8 mouse cellular contexts compared by ENCODE assay signal in the genomic region with DNA sequence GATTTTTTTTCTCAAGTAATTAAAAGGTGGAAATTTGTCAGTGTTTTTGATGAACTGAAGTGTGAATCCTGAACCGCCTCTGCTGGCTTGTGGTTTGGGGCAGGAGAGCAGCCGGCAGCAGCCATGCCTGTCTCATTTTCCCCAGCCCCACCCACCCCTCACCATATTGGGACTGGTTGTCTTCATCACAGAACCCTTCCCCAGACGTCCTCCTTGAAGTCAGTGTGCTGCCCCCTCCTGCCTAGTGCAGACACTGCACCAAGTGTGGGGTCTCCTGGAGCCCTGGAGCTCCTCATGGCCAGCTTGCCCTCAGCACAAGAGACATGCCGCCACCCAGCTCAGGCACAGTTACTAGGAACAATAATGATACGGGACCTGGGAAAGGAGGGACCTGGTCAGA. TPM values are rescaled to one million over a fixed set of nuclear protein-coding genes. Genes with fewer than 3 reads are reported as not detected.
DNase-seq lines count a peak whose midpoint lies in the region; ATAC-seq and TF ChIP-seq lines count a peak whose summit lies in the region.

No protein-coding gene starts in this region.

- H3K4me1 ChIP-seq in hindbrain, postnatal 0 days (ENCODE audit: insufficient read depth, low read length) = no peaks in the 10 kb centered on the region
- H3K4me1 ChIP-seq in hindbrain, embryonic 16.5 days (ENCODE audit: control insufficient read depth, insufficient read depth, low read depth, low read length) = no peaks in the 10 kb centered on the region
- peaks cover 0 to 2% of the 10 kb centered on the region in 2 experiments; a peak in 1 of 4 replicates for H3K4me1 ChIP-seq in ES-E14 (ENCODE audit: control insufficient read depth in 2 of 2, insufficient read depth in 2 of 2, low read length in 2 of 2, poor library complexity in 1 of 2)
- H3K4me1 ChIP-seq in liver, adult 2 months (ENCODE audit: control insufficient read depth, insufficient read depth, low read length) = peaks cover 7% of the 10 kb centered on the region; the same call in 1 of the 2 replicates

- peaks cover 22% of the 10 kb centered on the region; the same call in 1 of the 2 replicates for H3K79me2 ChIP-seq in liver, adult 2 months (ENCODE audit: control insufficient read depth, insufficient read depth, low read length)

- no peaks in the 10 kb centered on the region for H3K36me3 ChIP-seq in hindbrain, postnatal 0 days (ENCODE audit: insufficient read depth, low read length)
- H3K36me3 ChIP-seq in hindbrain, embryonic 16.5 days (ENCODE audit: control insufficient read depth, insufficient read depth, low read length) = no peaks in the 10 kb centered on the region
- no peaks in the 10 kb centered on the region for H3K36me3 ChIP-seq in ES-E14 (ENCODE audit: control insufficient read depth, insufficient read depth, low read length, poor library complexity, severe bottlenecking)
- no peaks in the 10 kb centered on the region for H3K36me3 ChIP-seq in liver, adult 2 months (ENCODE audit: control insufficient read depth, insufficient read depth, low read length)

- no peak for TF ChIP-seq POLR2A in liver, adult 2 months (IDR thresholded peaks at IDR 0.05; ENCODE audit: extremely low read depth, insufficient read depth, low read length)

- H3K9me3 ChIP-seq in hindbrain, postnatal 0 days (ENCODE audit: low read length) = no peaks in the 10 kb centered on the region
- no peaks in the 10 kb centered on the region for H3K9me3 ChIP-seq in hindbrain, embryonic 16.5 days (ENCODE audit: control insufficient read depth, low read length)
- no peaks in the 10 kb centered on the region for H3K9me3 ChIP-seq in ES-E14 (ENCODE audit: control insufficient read depth, insufficient read depth, low read depth, low read length)

- H3K9ac ChIP-seq in hindbrain, postnatal 0 days (replicated peaks; ENCODE audit: low read length) = no peak overlapping the region
- no peak overlapping the region for H3K9ac ChIP-seq in hindbrain, embryonic 16.5 days (ENCODE audit: low read depth, low read length)
- H3K9ac ChIP-seq in ES-E14 (ENCODE audit: insufficient read depth, low read depth, low read length, poor library complexity, severe bottlenecking) = no peak overlapping the region
- H3K9ac ChIP-seq in liver, adult 2 months (ENCODE audit: low read depth, low read length) = no peak overlapping the region

- in situ Hi-C loops in ES-E14 (cut with MboI; ENCODE audit: low sequenced_read_pairs in 2 of 2, unreplicated experiment in 2 of 2) = no loop called here

- TF ChIP-seq CTCF in hindbrain, postnatal 0 days (IDR thresholded peaks at IDR 0.05; ENCODE audit: low read depth) = peak; percentile 41
- peak; percentile 66 for TF ChIP-seq CTCF in liver, adult 2 months (IDR thresholded peaks at IDR 0.05; ENCODE audit: low read depth, low read length)

- no peak overlapping the region for H3K4me2 ChIP-seq in hindbrain, postnatal 0 days (ENCODE audit: low read depth, low read length)
- H3K4me2 ChIP-seq in hindbrain, embryonic 16.5 days (ENCODE audit: low read length) = no peak overlapping the region

- no peak overlapping the region for H3K4me3 ChIP-seq in hindbrain, postnatal 0 days (ENCODE audit: low read length)
- H3K4me3 ChIP-seq in hindbrain, embryonic 16.5 days (ENCODE audit: low read length) = no peak overlapping the region
- no peak overlapping the region for H3K4me3 ChIP-seq in ES-E14 (ENCODE audit: insufficient read depth in 1 of 2, low read depth in 1 of 2, low read length in 2 of 2, poor library complexity in 1 of 2, severe bottlenecking in 1 of 2)
- no peak overlapping the region for H3K4me3 ChIP-seq in liver, adult 2 months (ENCODE audit: insufficient read depth, low read depth, low read length)

- 41% methylated on average over 5 of the region's 5 CpGs for WGBS in hindbrain, postnatal 0 days
- 50% methylated on average over 5 of the region's 5 CpGs for WGBS in hindbrain, embryonic 16.5 days
- 72% methylated on average over 5 of the region's 5 CpGs for WGBS in liver, adult 2 months

- no peak overlapping the region for H3K27ac ChIP-seq in hindbrain, postnatal 0 days
- no peak overlapping the region for H3K27ac ChIP-seq in hindbrain, embryonic 16.5 days (ENCODE audit: low read depth, low read length)
- H3K27ac ChIP-seq in ES-E14 (ENCODE audit: insufficient read depth, low read depth, low read length, poor library complexity, severe bottlenecking) = no peak overlapping the region
- H3K27ac ChIP-seq in liver, adult 2 months (replicated peaks; ENCODE audit: insufficient read depth, low read depth, low read length) = no peak overlapping the region

- H3K27me3 ChIP-seq in hindbrain, postnatal 0 days (ENCODE audit: insufficient read depth, low read length) = no peaks in the 10 kb centered on the region
- H3K27me3 ChIP-seq in hindbrain, embryonic 16.5 days (replicated peaks; ENCODE audit: control insufficient read depth, insufficient read depth, low read length) = no peaks in the 10 kb centered on the region
- H3K27me3 ChIP-seq in liver, adult 2 months (ENCODE audit: control insufficient read depth, insufficient read depth, low read length) = no peaks in the 10 kb centered on the region

- no peak for ATAC-seq in hindbrain, postnatal 0 days
- ATAC-seq in hindbrain, embryonic 16.5 days = no peak

- DNase-seq in hindbrain, postnatal 0 days (ENCODE audit: low spot score) = peak; percentile 5
- peak; percentile 69 for DNase-seq in ES-E14 (ENCODE audit: low read depth, low spot score)
- no peak for DNase-seq in liver, adult 2 months (ENCODE audit: extremely low read depth, low read depth, low spot score)
- DNase-seq in spleen, postnatal 14 days (ENCODE audit: low spot score in 2 of 2) = peak; percentile 50 to 60
- DNase-seq in frontal cortex, postnatal 36 days (ENCODE audit: low spot score in 2 of 2) = no peak
- no peak for DNase-seq in cerebellum, adult 9-11 months
- no peak for DNase-seq in frontal cortex, postnatal 10 days (ENCODE audit: low spot score in 2 of 2)

TF ChIP-seq in ES-E14, 5 proteins besides CTCF, POLR2A, EP300 and RAD21:
- TF ChIP-seq CHD2 (IDR thresholded peaks at IDR 0.05; ENCODE audit: low read depth, low read length) (no peak), ZC3H11A (IDR thresholded peaks at IDR 0.05; ENCODE audit: borderline replicate concordance, low read depth, low read length) (no peak), MAFK (IDR thresholded peaks at IDR 0.05; ENCODE audit: insufficient read depth, low read depth, low read length) (no peak), HCFC1 (IDR thresholded peaks at IDR 0.05; ENCODE audit: borderline replicate concordance, insufficient read depth, low read length) (no peak), ZNF384 (IDR thresholded peaks at IDR 0.05; ENCODE audit: low read depth, low read length) (no peak)

RNA-seq across cellular contexts. Expression of gene Sh3bp2, which starts 12.9 kb away (rescaled TPM):
- 29.8 and 37.7 TPM in 2 replicates for total RNA-seq in hindbrain, postnatal 0 days (2014; rRNA removed)
- polyA plus RNA-seq in hindbrain, postnatal 0 days (2015; fragmentation: Nextera tagmentation; extraction: Ambion mirVana) = 12.0 and 14.1 TPM in 2 replicates
- 17.1 and 25.5 TPM in 2 replicates for polyA plus RNA-seq in hindbrain, embryonic 16.5 days (2015; fragmentation: Nextera tagmentation; extraction: Ambion mirVana)
- total RNA-seq in ES-E14 (2012; rRNA removed) = 2.4 and 3.4 TPM in 2 replicates
- total RNA-seq in liver, adult 2 months (2014; rRNA removed) = 9.1 and 11.9 TPM in 2 replicates
- 16.9 and 20.5 TPM in 2 replicates for polyA plus RNA-seq in liver, adult 2 months (2012; rRNA removed)

RNA-seq across cellular contexts. Expression of gene Tnip2, which starts 24.7 kb away (rescaled TPM):
- 11.1 and 12.8 TPM in 2 replicates for total RNA-seq in hindbrain, postnatal 0 days (2014; rRNA removed)
- polyA plus RNA-seq in hindbrain, postnatal 0 days (2015; fragmentation: Nextera tagmentation; extraction: Ambion mirVana) = 14.1 and 14.5 TPM in 2 replicates
- polyA plus RNA-seq in hindbrain, embryonic 16.5 days (2015; fragmentation: Nextera tagmentation; extraction: Ambion mirVana) = 15.1 and 15.4 TPM in 2 replicates
- total RNA-seq in ES-E14 (2012; rRNA removed) = 17.0 and 17.7 TPM in 2 replicates
- total RNA-seq in liver, adult 2 months (2014; rRNA removed) = 6.2 and 7.7 TPM in 2 replicates
- 6.2 and 13.4 TPM in 2 replicates for polyA plus RNA-seq in liver, adult 2 months (2012; rRNA removed)

RNA-seq across cellular contexts. Expression of gene Add1, which starts 34.9 kb away (rescaled TPM):
- total RNA-seq in hindbrain, postnatal 0 days (2014; rRNA removed) = 272 and 279 TPM in 2 replicates
- polyA plus RNA-seq in hindbrain, postnatal 0 days (2015; fragmentation: Nextera tagmentation; extraction: Ambion mirVana) = 165 and 166 TPM in 2 replicates
- 224 and 241 TPM in 2 replicates for polyA plus RNA-seq in hindbrain, embryonic 16.5 days (2015; fragmentation: Nextera tagmentation; extraction: Ambion mirVana)
- total RNA-seq in ES-E14 (2012; rRNA removed) = 57.5 and 78.4 TPM in 2 replicates
- 30.6 and 30.9 TPM in 2 replicates for total RNA-seq in liver, adult 2 months (2014; rRNA removed)
- 29.9 and 39.3 TPM in 2 replicates for polyA plus RNA-seq in liver, adult 2 months (2012; rRNA removed)

Comparison
In these comparisons a context has a peak if more than half of its experiments do, and no peak if none do; other contexts are left out.
1. DNase-seq: peak in hindbrain, postnatal 0 days (single experiment), ES-E14 (single experiment) and spleen, postnatal 14 days (2 of 2); none in liver, adult 2 months (single experiment), frontal cortex, postnatal 36 days (0 of 2), cerebellum, adult 9-11 months (single experiment) and frontal cortex, postnatal 10 days (0 of 2).